Mouse (Mus musculus): Measurements from ENCODE around the gene Kbtbd8. TPM values are rescaled to one million over a fixed set of nuclear protein-coding genes. Genes with fewer than 3 reads are reported as not detected.

The Kbtbd8 gene
- polyA plus RNA-seq (2015; fragmentation: Nextera tagmentation; extraction: Ambion mirVana): 2.5 and 3.2 TPM in 2 replicates

- Histone ChIP-seq H3K9me3 (no peaks in the 10 kb centered on the region), H3K27me3 (no peaks in the 10 kb centered on the region), H3K4me2 (peak within 1 kb of the TSS; percentile 82), H3K27ac (peak within 1 kb of the TSS; percentile 67), H3K4me3 (peak within 1 kb of the TSS; percentile 75), H3K9ac (peak within 1 kb of the TSS; percentile 43), H3K36me3 (no peaks in the 10 kb centered on the region), H3K4me1 (peaks cover 9% of the 10 kb centered on the region)
- 29% methylated on average over 13 of the region's 13 CpGs for WGBS
- ATAC-seq (ENCODE audit: insufficient number of reproducible peaks, low FRiP score, low TSS enrichment, low read depth): no peak
Observed at GRCm38 (mm10) chr6:95116946-95117345, at the start of gene Kbtbd8. Kbtbd8 (plus strand) TSS chr6:95117240.

GRCm38 (mm10) chr6:95069753-95070152, 47.3 kb upstream of the Kbtbd8 start:
- ATAC-seq (ENCODE audit: insufficient number of reproducible peaks, low FRiP score, low TSS enrichment, low read depth): no peak
- H3K9ac ChIP-seq: no peak overlapping the region
- no peaks in the 10 kb centered on the region for H3K36me3 ChIP-seq
- no peak overlapping the region for H3K4me3 ChIP-seq
- H3K4me2 ChIP-seq: no peak overlapping the region
- H3K9me3 ChIP-seq: no peaks in the 10 kb centered on the region
- H3K27me3 ChIP-seq: no peaks in the 10 kb centered on the region
- 92% methylated on average over 10 of the region's 10 CpGs for WGBS
- no peak overlapping the region for H3K27ac ChIP-seq
- no peaks in the 10 kb centered on the region for H3K4me1 ChIP-seq

GRCm38 (mm10) chr6:95085276-95085675, 31.8 kb upstream of the Kbtbd8 start:
- ATAC-seq (ENCODE audit: insufficient number of reproducible peaks, low FRiP score, low TSS enrichment, low read depth): no peak
- no peak overlapping the region for H3K4me3 ChIP-seq
- WGBS: 56% methylated on average over 1 of the region's 1 CpGs
- H3K27me3 ChIP-seq: no peaks in the 10 kb centered on the region
- H3K9ac ChIP-seq: no peak overlapping the region
- no peaks in the 10 kb centered on the region for H3K4me1 ChIP-seq
- H3K4me2 ChIP-seq: no peak overlapping the region
- no peak overlapping the region for H3K27ac ChIP-seq
- no peaks in the 10 kb centered on the region for H3K9me3 ChIP-seq
- H3K36me3 ChIP-seq: no peaks in the 10 kb centered on the region

- Histone ChIP-seq H3K27me3 (no peaks in the 10 kb centered on the region), H3K36me3 (no peaks in the 10 kb centered on the region), H3K4me3 (no peak overlapping the region), H3K9me3 (no peaks in the 10 kb centered on the region), H3K4me2 (no peak overlapping the region), H3K9ac (no peak overlapping the region), H3K27ac (no peak overlapping the region), H3K4me1 (no peaks in the 10 kb centered on the region)
- WGBS: 70% methylated on average over 6 of the region's 6 CpGs
- ATAC-seq (ENCODE audit: insufficient number of reproducible peaks, low FRiP score, low TSS enrichment, low read depth): no peak
Observed at GRCm38 (mm10) chr6:95087154-95087846, 29.7 kb upstream of the Kbtbd8 start.

GRCm38 (mm10) chr6:95088075-95088474, 29.0 kb upstream of the Kbtbd8 start:
- Histone ChIP-seq H3K27ac (no peak overlapping the region), H3K36me3 (no peaks in the 10 kb centered on the region), H3K4me2 (no peak overlapping the region), H3K9ac (no peak overlapping the region), H3K27me3 (no peaks in the 10 kb centered on the region), H3K4me1 (no peaks in the 10 kb centered on the region), H3K4me3 (no peak overlapping the region), H3K9me3 (no peaks in the 10 kb centered on the region)
- no peak for ATAC-seq (ENCODE audit: insufficient number of reproducible peaks, low FRiP score, low TSS enrichment, low read depth)
- 45% methylated on average over 4 of the region's 4 CpGs for WGBS

- Histone ChIP-seq H3K36me3 (no peaks in the 10 kb centered on the region), H3K4me3 (no peak overlapping the region), H3K4me2 (no peak overlapping the region), H3K27ac (no peak overlapping the region), H3K4me1 (peaks cover 5% of the 10 kb centered on the region), H3K9me3 (no peaks in the 10 kb centered on the region), H3K9ac (no peak overlapping the region), H3K27me3 (no peaks in the 10 kb centered on the region)
- 45% methylated on average over 2 of the region's 2 CpGs for WGBS
- ATAC-seq (ENCODE audit: insufficient number of reproducible peaks, low FRiP score, low TSS enrichment, low read depth): no peak
Observed at GRCm38 (mm10) chr6:95094695-95095094, 22.3 kb upstream of the Kbtbd8 start.

- Histone ChIP-seq H3K4me1 (peaks cover 5% of the 10 kb centered on the region), H3K36me3 (no peaks in the 10 kb centered on the region), H3K4me2 (peak overlapping the region; percentile 22; the same call in 1 of the 2 replicates), H3K9me3 (no peaks in the 10 kb centered on the region), H3K27ac (no peak overlapping the region; the same call in 1 of the 2 replicates), H3K9ac (no peak overlapping the region), H3K27me3 (no peaks in the 10 kb centered on the region), H3K4me3 (no peak overlapping the region)
- 18% methylated on average over 21 of the region's 21 CpGs for WGBS
- peak; percentile 74 for ATAC-seq (ENCODE audit: insufficient number of reproducible peaks, low FRiP score, low TSS enrichment, low read depth)
Observed at GRCm38 (mm10) chr6:95098366-95099109, 18.5 kb upstream of the Kbtbd8 start.

- H3K4me3 ChIP-seq: no peak overlapping the region
- peaks cover 2% of the 10 kb centered on the region for H3K4me1 ChIP-seq
- H3K27ac ChIP-seq: no peak overlapping the region
- no peaks in the 10 kb centered on the region for H3K9me3 ChIP-seq
- H3K27me3 ChIP-seq: no peaks in the 10 kb centered on the region
- ATAC-seq (ENCODE audit: insufficient number of reproducible peaks, low FRiP score, low TSS enrichment, low read depth): no peak
- H3K4me2 ChIP-seq: no peak overlapping the region
- no peaks in the 10 kb centered on the region for H3K36me3 ChIP-seq
- no peak overlapping the region for H3K9ac ChIP-seq
- WGBS: 49% methylated on average over 3 of the region's 3 CpGs
Observed at GRCm38 (mm10) chr6:95103706-95104105, 13.3 kb upstream of the Kbtbd8 start.

GRCm38 (mm10) chr6:95108437-95108836, 8.6 kb upstream of the Kbtbd8 start:
- Histone ChIP-seq H3K36me3 (no peaks in the 10 kb centered on the region), H3K27me3 (no peaks in the 10 kb centered on the region)

GRCm38 (mm10) chr6:95109691-95110450, 7.2 kb upstream of the Kbtbd8 start:
- Histone ChIP-seq H3K9ac (no peak overlapping the region), H3K4me2 (no peak overlapping the region), H3K4me1 (no peaks in the 10 kb centered on the region), H3K9me3 (no peaks in the 10 kb centered on the region), H3K27ac (no peak overlapping the region), H3K27me3 (no peaks in the 10 kb centered on the region), H3K36me3 (no peaks in the 10 kb centered on the region), H3K4me3 (no peak overlapping the region)
- 86% methylated on average over 6 of the region's 6 CpGs for WGBS
- ATAC-seq (ENCODE audit: insufficient number of reproducible peaks, low FRiP score, low TSS enrichment, low read depth): no peak

More at GRCm38 (mm10) chr6:95108437-95108836, 8.6 kb upstream of the Kbtbd8 start:
- no peak overlapping the region for H3K4me2 ChIP-seq
- ATAC-seq (ENCODE audit: insufficient number of reproducible peaks, low FRiP score, low TSS enrichment, low read depth): no peak
- no peak overlapping the region for H3K27ac ChIP-seq
- H3K4me1 ChIP-seq: no peaks in the 10 kb centered on the region
- H3K4me3 ChIP-seq: no peak overlapping the region
- no peak overlapping the region for H3K9ac ChIP-seq
- no peaks in the 10 kb centered on the region for H3K9me3 ChIP-seq

GRCm38 (mm10) chr6:95112015-95112414, 5.0 kb upstream of the Kbtbd8 start:
- WGBS: 64% methylated on average over 5 of the region's 5 CpGs
- Histone ChIP-seq H3K36me3 (no peaks in the 10 kb centered on the region), H3K27me3 (no peaks in the 10 kb centered on the region), H3K27ac (no peak overlapping the region), H3K4me3 (no peak overlapping the region), H3K9ac (no peak overlapping the region), H3K9me3 (no peaks in the 10 kb centered on the region), H3K4me1 (peaks cover 2% of the 10 kb centered on the region), H3K4me2 (no peak overlapping the region)
- no peak for ATAC-seq (ENCODE audit: insufficient number of reproducible peaks, low FRiP score, low TSS enrichment, low read depth)

- no peak overlapping the region for H3K9ac ChIP-seq
- H3K4me2 ChIP-seq: no peak overlapping the region
- WGBS: 61% methylated on average over 8 of the region's 8 CpGs
- ATAC-seq (ENCODE audit: insufficient number of reproducible peaks, low FRiP score, low TSS enrichment, low read depth): no peak
- no peaks in the 10 kb centered on the region for H3K9me3 ChIP-seq
- H3K27ac ChIP-seq: no peak overlapping the region
- H3K36me3 ChIP-seq: no peaks in the 10 kb centered on the region
- H3K4me3 ChIP-seq: no peak overlapping the region
- H3K27me3 ChIP-seq: no peaks in the 10 kb centered on the region
- peaks cover 9% of the 10 kb centered on the region for H3K4me1 ChIP-seq
Observed at GRCm38 (mm10) chr6:95116513-95116912, 527 bp upstream of the Kbtbd8 start.
